Mouse (Mus musculus) thymus, adult 2 months (tissue): ENCODE data around the gene Cdca7.

Experiments
- CTCF ChIP-seq: fragments of 200-500 bp; IDR thresholded peaks from 2 replicates; pipeline ENCODE4 v1.5.1; 2012; ENCODE audit warnings: mild to moderate bottlenecking, control low read depth, low read length, moderate library complexity, borderline replicate concordance; ENCODE audit not compliant: control insufficient read depth, poor library complexity, insufficient read depth; ENCODE audit errors: extremely low read depth
- POLR2A ChIP-seq: fragments of 200-500 bp; IDR thresholded peaks from 2 replicates; pipeline ENCODE4 v1.6.1; 2012; ENCODE audit warnings: mild to moderate bottlenecking, low read length, control low read depth, moderate library complexity; ENCODE audit not compliant: control insufficient read depth, poor library complexity, insufficient read depth; ENCODE audit errors: extremely low read depth

- TF ChIP-seq CTCF (no peak), POLR2A (no peak)
Measured at GRCm38 (mm10) chr2:72438941-72439533, 36.9 kb upstream of the Cdca7 start.
